Mouse (Mus musculus) kidney, embryonic 14.5 days (tissue): ENCODE measurements around the gene Cyp11a1. TPM values are rescaled to one million over a fixed set of nuclear protein-coding genes. Genes with fewer than 3 reads are reported as not detected.

Experiments
- ATAC-seq: fragments of 200-750 bp; cut with Nextera tagmentation; 2 replicates; pipeline ENCODE4 v1.8.0; 2017; ENCODE audit warnings: moderate number of reproducible peaks, mild to moderate bottlenecking, moderate TSS enrichment, moderate library complexity; ENCODE audit not compliant: low FRiP score, low TSS enrichment
- H3K27ac ChIP-seq: fragments of 300-500 bp; sonication (generic); 2 replicates; pipeline ENCODE4 v1.5.1; 2014; ENCODE audit warnings: low read depth, mild to moderate bottlenecking, low read length, moderate library complexity, mixed read lengths
- H3K27me3 ChIP-seq: fragments of 300-500 bp; sonication (generic); 2 replicates; pipeline ENCODE4 v1.6.1; 2014; ENCODE audit warnings: mild to moderate bottlenecking, low read length; ENCODE audit not compliant: control insufficient read depth, insufficient read depth
- H3K36me3 ChIP-seq: fragments of 300-500 bp; sonication (generic); 2 replicates; pipeline ENCODE4 v1.6.1; 2014; ENCODE audit warnings: low read length, mixed read lengths; ENCODE audit not compliant: control insufficient read depth, insufficient read depth
- H3K4me1 ChIP-seq: fragments of 300-500 bp; sonication (generic); 2 replicates; pipeline ENCODE4 v1.6.1; 2014; ENCODE audit warnings: low read length, mixed read lengths; ENCODE audit not compliant: control insufficient read depth, insufficient read depth
- H3K4me2 ChIP-seq: fragments of 300-500 bp; sonication (generic); replicated peaks from 2 replicates; pipeline ENCODE4 v1.6.1; 2014; ENCODE audit warnings: low read depth, mild to moderate bottlenecking, low read length
- H3K4me3 ChIP-seq: fragments of 300-500 bp; sonication (generic); 2 replicates; pipeline ENCODE4 v1.5.1; 2014; ENCODE audit warnings: mild to moderate bottlenecking, low read length
- H3K9ac ChIP-seq: fragments of 300-500 bp; sonication (generic); 2 replicates; pipeline ENCODE4 v1.6.1; 2014; ENCODE audit warnings: low read depth, mild to moderate bottlenecking, low read length, moderate library complexity
- H3K9me3 ChIP-seq: fragments of 300-500 bp; sonication (generic); 2 replicates; pipeline ENCODE4 v1.6.1; 2016; ENCODE audit warnings: low read length; ENCODE audit not compliant: control insufficient read depth
- WGBS: fragments of 180-500 bp; shearing (Covaris S2); extraction: QIAGEN DNeasy Blood & Tissue Kit; methylation state at CpG from one replicate; pipeline ENCODE4 v1.1.7; 2014; 5-methylcytosine and 5-hydroxymethylcytosine counted together
- polyA plus RNA-seq: library from polyadenylated mRNA; unstranded; fragments of >200 nt; fragmentation: Nextera tagmentation; extraction: Ambion mirVana; gene quantifications from 2 replicates; pipeline ENCODE4 v1.2.1, GENCODE M21; 2014

Cyp11a1 gene
- polyA plus RNA-seq, 1 experiment from 2014 or later, result 0.87 TPM

DNA sequence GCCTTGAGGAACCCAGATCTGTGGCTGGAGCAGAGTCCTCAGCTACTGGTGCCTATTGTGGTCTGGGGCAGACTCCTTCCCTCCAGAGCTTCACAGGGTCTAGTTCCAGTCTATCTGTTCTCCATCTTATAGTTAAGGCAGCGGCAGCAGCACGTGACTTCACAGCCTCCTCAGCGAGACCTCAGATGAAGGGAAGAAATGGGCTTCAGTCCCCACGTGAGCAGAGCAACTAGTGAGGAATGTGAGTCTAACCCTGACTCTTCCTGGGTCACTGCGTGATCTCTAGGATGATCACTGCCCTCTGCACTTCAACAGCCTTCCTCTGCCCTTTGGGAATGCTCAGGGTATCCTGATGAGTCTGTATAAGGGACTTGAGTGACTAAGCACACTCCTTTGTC is 42.2 kb upstream of the Cyp11a1 start:
- H3K4me1 ChIP-seq, result peaks cover 9% of the 10 kb centered on the region; the same call in 1 of the 2 replicates
- H3K36me3 ChIP-seq, result no peaks in the 10 kb centered on the region
- no peak for ATAC-seq
- WGBS, result 74% methylated on average over 5 of the region's 5 CpGs
- no peak overlapping the region for H3K9ac ChIP-seq
- no peaks in the 10 kb centered on the region for H3K9me3 ChIP-seq
- H3K27ac ChIP-seq, result no peak overlapping the region
- H3K4me3 ChIP-seq, result no peak overlapping the region
- no peak overlapping the region for H3K4me2 ChIP-seq
- no peaks in the 10 kb centered on the region for H3K27me3 ChIP-seq

DNA sequence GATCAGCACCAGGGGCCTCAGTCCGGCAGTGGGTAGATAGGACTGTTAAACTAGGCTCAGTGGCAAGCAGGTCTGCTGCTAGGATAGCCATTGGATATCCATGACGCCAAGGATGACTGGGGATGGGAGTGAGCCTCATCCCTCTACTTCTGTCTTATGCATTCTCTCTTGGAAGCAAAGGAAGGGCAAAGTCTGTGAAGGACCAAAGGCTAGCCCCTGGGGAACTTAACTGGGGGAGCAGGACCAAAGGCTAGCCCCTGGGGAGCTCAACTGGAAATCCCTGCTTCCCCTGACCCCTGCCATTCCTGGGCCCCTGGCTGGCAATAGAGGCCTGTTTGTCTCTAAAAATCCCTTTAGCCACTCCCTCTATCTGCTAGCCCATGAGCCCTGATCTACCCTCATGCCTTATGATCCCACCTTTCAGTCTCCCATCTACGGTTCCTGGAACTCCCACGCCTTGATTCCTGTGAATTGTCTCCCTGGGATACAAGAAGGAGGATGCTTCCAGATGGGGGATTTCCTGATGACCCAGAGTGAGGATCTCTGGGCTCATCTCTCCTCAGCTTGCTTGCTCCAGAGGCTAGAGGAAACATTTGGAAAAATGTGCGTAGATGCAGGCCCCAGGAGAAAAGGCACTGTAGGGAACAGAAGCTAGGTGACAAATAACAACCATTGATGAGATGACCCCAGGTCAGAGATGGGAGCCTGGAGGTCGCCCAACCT is 41.5 kb upstream of the Cyp11a1 start:
- Histone ChIP-seq H3K4me2 (no peak overlapping the region), H3K4me3 (no peak overlapping the region), H3K4me1 (peaks cover 9% of the 10 kb centered on the region; the same call in 1 of the 2 replicates), H3K9me3 (no peaks in the 10 kb centered on the region), H3K9ac (no peak overlapping the region), H3K27ac (no peak overlapping the region), H3K27me3 (no peaks in the 10 kb centered on the region), H3K36me3 (no peaks in the 10 kb centered on the region)
- ATAC-seq, result no peak
- 75% methylated on average over 6 of the region's 6 CpGs for WGBS

DNA sequence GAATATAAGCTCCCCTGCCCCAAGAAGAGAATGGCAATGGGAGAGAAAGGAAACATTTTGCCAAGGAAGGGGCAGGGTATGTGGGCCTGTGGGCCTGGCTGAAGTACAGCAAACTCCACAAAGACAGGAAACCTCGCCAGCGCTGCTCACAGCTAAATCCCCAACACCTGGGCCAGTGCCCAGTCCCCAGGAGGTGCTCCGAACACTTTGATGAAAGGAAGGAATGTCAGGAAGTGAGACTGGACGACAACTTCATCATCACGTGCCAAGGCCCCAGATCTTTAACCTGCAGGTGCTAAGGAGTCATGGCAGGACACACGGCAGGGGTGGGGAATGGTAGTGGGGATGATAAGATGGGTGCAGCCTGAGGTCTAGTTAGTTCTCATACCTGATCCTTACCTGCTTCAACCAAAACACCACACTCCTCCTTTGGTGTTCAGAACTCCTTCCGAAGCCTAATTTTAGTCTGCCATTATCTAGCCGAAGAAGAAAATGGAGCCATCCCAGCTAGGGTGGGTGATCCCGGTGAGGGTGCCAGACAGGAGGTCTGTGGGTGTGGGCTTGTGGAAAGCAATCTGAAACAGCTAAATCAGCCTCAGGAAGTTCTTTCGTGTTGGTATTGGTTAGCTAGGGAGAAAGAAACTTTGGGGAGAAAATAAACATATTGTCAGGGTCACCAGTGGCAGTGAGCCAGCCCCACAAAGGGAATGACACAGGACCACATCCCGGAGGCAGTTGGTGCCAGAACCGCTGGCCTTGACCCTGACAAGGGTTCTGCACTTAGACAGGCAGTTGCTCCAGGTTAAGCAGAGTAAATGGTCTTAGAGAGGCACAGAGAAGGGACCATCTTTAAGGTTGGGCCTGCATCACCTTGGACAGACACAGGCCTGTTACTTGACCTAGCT is 40.7 kb upstream of the Cyp11a1 start:
- WGBS, result 69% methylated on average over 12 of the region's 12 CpGs
- Histone ChIP-seq H3K4me2 (no peak overlapping the region), H3K27ac (no peak overlapping the region), H3K4me1 (peaks cover 9% of the 10 kb centered on the region; the same call in 1 of the 2 replicates), H3K27me3 (no peaks in the 10 kb centered on the region), H3K9me3 (no peaks in the 10 kb centered on the region), H3K4me3 (no peak overlapping the region), H3K36me3 (no peaks in the 10 kb centered on the region), H3K9ac (no peak overlapping the region)
- ATAC-seq, result no peak

DNA sequence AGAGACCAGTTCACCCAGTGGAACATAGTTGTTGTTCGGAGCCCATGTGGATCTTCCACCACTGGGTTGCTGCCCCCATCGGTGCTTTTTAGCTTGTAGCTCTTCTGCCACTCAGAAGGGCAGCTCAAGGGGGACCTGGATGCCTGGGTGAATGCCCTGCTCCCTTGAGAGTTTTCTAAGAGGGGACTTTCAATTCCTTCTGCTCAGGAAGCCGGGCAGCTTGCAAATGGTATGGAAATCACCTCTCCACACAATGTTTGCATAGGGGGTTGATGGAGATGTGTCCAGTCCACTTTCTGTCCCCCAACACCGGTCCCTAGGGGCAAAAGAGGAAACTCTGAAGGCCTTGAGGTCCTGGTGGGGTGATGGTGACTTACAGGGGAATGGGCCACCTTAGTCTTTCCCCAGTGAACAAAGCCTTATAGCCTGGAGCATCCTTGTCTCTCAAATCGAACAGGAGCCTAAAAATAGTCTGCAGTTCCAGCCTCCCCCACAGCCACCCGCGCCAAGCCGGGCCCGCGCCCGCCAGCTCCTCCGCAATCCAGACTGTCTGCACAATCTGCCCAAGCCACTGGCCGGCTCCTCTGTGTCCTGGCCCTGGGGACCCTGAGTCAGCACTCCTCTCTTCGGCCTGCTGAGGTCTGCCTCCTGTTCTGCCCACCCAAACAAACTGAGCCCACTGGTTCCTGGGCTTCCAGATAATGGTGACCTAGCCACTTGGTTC is 38.8 kb upstream of the Cyp11a1 start:
- 79% methylated on average over 14 of the region's 14 CpGs for WGBS

DNA sequence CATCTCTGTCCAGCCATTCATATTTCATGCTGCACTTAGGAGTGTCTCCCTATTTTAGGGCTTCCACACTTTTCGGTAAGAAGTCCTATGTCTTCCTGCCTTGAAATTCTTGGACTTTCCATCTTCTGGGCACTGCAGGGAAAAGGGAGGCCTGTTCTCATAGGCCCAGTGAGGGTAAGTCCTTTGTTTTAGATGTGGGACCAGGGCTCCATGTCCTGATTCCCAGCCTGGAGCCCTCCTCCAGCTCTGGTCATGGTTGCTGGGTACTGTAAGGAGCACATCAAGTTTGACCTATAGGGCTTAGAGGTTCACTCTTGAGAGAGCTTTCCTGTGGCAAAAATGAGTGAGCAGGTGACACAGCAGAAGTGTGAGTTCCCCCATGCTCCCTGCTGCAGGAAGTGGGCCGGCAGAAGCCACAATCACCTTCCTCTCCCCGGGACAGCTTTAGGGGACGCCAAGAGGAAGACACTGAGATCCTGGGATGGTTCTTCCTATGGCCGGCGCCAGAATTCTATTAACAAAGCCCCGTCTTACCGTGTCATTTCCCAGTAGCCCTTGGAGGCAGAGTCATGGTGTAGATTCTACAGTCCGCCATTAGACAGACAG is 37.9 kb upstream of the Cyp11a1 start:
- 79% methylated on average over 9 of the region's 9 CpGs for WGBS
- Histone ChIP-seq H3K9me3 (no peaks in the 10 kb centered on the region), H3K36me3 (no peaks in the 10 kb centered on the region), H3K27ac (no peak overlapping the region), H3K4me1 (no peaks in the 10 kb centered on the region), H3K4me3 (no peak overlapping the region), H3K27me3 (no peaks in the 10 kb centered on the region), H3K9ac (no peak overlapping the region), H3K4me2 (no peak overlapping the region)
- ATAC-seq, result no peak

More for the DNA sequence above, 38.8 kb upstream of the Cyp11a1 start:
- Histone ChIP-seq H3K36me3 (no peaks in the 10 kb centered on the region), H3K4me1 (0 out of 2 replicates have a peak, but pooled peaks cover 3% of the 10 kb centered on the region), H3K9ac (no peak overlapping the region), H3K4me2 (no peak overlapping the region), H3K4me3 (no peak overlapping the region), H3K27me3 (no peaks in the 10 kb centered on the region), H3K27ac (no peak overlapping the region), H3K9me3 (no peaks in the 10 kb centered on the region)
- no peak for ATAC-seq

DNA sequence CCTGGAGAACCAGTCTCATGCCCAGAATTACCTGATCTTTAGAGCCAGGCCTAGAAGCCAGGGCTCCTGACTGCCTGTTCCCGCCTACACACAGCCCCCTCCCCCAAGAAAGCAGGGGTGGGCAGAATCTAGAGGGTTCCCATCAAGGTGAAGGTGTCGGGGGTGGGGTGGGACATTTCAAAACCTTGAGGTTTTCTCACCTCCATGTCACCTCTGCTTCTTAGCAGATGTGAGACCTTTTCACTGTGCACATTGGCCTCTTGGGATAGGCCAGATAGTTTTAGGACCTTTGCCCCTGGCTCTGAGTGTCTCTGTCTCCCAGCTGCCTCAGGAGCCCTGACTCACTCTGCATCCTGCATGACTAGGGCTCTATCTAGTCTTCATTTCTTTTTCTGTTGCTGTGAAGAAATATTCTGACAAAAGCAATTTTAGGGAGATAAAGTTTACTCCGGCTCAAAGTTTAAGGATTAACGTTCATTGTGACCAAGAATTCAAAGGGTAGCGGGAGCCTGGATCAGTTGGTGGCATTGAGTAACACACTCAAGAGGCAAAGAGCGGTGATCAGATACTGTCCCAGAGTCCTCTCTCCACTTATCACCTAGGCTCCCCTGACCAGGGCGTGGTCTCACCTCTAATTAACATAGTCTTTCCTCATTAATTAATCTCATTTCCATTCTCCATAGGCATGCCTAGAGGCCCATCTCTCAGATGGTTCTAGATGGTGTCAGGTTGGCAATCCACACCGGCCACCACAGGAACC is 37.2 kb upstream of the Cyp11a1 start:
- H3K27ac ChIP-seq, result no peak overlapping the region
- no peaks in the 10 kb centered on the region for H3K27me3 ChIP-seq
- 79% methylated on average over 8 of the region's 8 CpGs for WGBS
- no peak for ATAC-seq
- H3K4me3 ChIP-seq, result no peak overlapping the region
- H3K4me1 ChIP-seq, result no peaks in the 10 kb centered on the region
- H3K9ac ChIP-seq, result no peak overlapping the region
- H3K4me2 ChIP-seq, result no peak overlapping the region
- no peaks in the 10 kb centered on the region for H3K36me3 ChIP-seq
- H3K9me3 ChIP-seq, result no peaks in the 10 kb centered on the region

DNA sequence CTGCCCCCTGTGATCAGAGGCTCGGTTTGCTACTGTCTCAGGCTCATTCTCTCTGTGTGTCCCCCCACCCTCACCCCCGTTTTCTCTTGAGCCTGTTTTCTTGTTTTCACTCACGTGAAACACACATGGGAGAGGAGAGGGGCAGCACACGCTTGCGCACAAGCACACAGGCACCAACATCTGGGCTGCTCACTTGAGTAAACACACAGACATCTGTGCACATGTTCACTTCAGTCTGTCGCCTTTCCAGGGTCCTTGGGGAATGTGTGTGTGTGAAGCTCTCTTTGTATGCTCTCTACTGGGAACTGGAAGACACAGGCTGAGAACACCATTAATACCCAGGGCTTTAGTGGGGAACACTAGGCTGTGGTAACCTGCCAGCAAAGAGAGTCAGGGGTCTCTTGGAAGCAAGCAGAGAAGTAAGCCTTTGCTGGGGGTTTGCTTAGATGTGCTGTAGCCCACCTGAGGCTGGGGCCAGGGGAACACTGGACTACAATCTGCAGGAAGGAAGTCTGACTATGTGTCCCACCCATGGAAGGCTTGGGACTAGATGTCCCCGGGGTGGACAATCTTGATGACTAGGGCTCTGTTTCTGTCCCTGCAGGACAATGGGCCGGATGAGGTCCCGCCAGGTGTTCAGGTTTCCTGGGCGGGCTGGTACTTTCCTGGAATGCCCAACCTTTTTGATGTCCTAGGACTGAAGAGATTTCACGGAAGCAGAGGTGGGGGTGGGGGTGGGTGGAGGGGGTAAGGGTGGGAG is 36.3 kb upstream of the Cyp11a1 start:
- Histone ChIP-seq H3K4me2 (no peak overlapping the region), H3K4me1 (no peaks in the 10 kb centered on the region), H3K36me3 (no peaks in the 10 kb centered on the region), H3K4me3 (no peak overlapping the region), H3K9me3 (no peaks in the 10 kb centered on the region), H3K9ac (no peak overlapping the region), H3K27ac (no peak overlapping the region), H3K27me3 (no peaks in the 10 kb centered on the region)
- no peak for ATAC-seq
- 69% methylated on average over 11 of the region's 11 CpGs for WGBS

DNA sequence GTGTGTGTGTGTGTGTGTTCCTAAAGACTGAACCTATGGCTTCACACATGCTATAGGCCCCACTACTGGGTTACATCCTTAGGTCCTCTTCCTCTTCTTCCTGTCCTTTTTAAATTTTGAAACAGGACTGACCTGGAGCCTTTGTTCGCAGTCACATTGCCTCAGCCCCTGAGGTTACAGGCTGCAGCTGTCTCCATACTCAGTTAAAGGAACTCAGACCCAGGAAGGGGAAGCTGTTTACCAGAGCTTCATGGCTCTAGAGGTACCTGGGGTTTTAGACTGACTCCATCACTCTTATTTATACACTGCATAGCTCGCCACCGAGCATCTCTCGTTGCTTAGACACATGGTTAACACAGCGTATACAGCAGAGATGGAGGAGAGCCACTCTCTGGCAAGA is 34.8 kb upstream of the Cyp11a1 start:
- Histone ChIP-seq H3K4me3 (no peak overlapping the region), H3K9me3 (no peaks in the 10 kb centered on the region), H3K36me3 (no peaks in the 10 kb centered on the region), H3K4me1 (no peaks in the 10 kb centered on the region), H3K9ac (no peak overlapping the region), H3K4me2 (no peak overlapping the region), H3K27ac (no peak overlapping the region), H3K27me3 (no peaks in the 10 kb centered on the region)
- no peak for ATAC-seq
- WGBS, result 85% methylated on average over 5 of the region's 5 CpGs
